Mouse (Mus musculus) gastrocnemius, postnatal 4 days (tissue): ENCODE data around the gene Dnttip1. TPM values are rescaled to one million over a fixed set of nuclear protein-coding genes. Genes with fewer than 3 reads are reported as not detected.
"Not testable (repeated sequence)": the region's sequence is repeated elsewhere in the genome, so short reads cannot be mapped to it uniquely, and the experiment has no call there.

Experiments used
- DNase-seq, 2 experiments: peaks; one replicate each; pipeline ENCODE4 v3.0.0; 2021 to 2022; ENCODE audit warnings: low spot score in 2 of 2, mixed read lengths in 2 of 2
- total RNA-seq, 2 experiments: library from RNA; stranded (reverse); gene quantifications; 2 replicates each; pipeline ENCODE4 v1.2.3; 2021

Dnttip1 gene
- total RNA-seq, 2 experiments from 2014 or later = 40.8 to 40.9 TPM

DNA sequence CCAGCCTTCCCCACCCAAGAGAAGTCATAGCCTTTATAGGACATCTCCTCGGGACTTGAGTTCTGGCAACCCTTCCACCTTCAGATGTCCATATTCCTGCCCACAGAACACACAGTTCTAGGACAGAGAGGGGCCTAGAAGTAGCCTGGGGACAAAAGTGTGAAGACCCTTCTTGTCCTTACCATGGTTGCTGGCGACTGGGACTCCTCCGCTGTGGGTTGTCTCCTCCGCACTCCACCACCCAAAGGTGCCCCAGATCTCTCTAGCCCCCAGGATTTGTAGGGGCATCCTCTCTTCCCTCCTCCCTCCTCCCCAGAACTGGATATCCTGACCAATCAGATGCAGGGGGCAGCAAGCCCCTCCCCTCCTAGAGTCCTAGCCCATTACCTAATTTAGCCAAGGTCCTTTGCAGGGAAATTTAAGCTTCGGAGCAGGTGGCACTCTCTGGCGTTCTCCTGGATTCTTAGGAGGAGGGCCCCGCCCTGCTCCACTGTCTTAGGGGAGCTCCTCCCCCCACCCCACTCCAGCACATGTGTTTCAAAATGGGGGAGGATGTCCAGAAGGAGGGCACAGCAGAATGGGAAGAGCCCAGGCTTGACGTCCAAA, 33.8 kb downstream of the Dnttip1 start, which contains the start of gene Tnnc2:
Tnnc2 (minus strand) TSS at position 487 of the 606 bp plus-strand sequence.
- DNase-seq = no peak

- DNase-seq = no peak
Measured at GRCm38 (mm10) chr2:164781876-164782275, 36.1 kb downstream of the Dnttip1 start.

DNA sequence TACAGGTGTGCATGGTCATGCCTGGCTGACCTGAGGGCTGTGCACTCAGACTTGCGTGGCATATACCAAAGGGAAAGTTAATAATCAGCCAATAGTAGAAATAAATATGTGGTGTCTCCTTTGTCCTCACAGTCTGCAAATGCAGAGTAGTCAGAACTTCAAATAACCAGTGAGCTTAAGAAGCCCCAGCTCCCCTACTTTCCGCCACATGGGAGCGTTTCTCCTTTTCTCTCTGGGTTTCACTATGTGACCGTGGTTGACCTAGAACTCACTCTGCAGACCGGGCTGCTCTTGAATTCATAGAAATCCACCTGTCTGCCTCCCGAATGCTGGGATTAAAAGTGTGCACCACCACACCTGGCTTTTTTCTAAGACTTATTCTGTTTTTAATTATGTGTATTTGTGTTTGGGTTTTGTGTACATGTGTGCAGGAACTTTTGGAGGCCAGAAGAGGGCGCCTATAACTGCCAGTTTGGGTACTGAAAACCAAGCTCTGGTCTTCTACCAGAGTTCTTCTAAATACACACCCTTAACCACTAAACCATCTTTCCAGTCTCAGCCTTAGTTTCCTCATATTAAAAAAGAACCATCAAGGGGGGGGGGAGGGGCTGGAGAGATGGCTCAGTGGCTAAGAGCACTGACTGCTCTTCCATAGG, 38.3 kb downstream of the Dnttip1 start:
- DNase-seq = no peak

- DNase-seq = no peak
Measured at GRCm38 (mm10) chr2:164784869-164785420, 39.2 kb downstream of the Dnttip1 start.

DNA sequence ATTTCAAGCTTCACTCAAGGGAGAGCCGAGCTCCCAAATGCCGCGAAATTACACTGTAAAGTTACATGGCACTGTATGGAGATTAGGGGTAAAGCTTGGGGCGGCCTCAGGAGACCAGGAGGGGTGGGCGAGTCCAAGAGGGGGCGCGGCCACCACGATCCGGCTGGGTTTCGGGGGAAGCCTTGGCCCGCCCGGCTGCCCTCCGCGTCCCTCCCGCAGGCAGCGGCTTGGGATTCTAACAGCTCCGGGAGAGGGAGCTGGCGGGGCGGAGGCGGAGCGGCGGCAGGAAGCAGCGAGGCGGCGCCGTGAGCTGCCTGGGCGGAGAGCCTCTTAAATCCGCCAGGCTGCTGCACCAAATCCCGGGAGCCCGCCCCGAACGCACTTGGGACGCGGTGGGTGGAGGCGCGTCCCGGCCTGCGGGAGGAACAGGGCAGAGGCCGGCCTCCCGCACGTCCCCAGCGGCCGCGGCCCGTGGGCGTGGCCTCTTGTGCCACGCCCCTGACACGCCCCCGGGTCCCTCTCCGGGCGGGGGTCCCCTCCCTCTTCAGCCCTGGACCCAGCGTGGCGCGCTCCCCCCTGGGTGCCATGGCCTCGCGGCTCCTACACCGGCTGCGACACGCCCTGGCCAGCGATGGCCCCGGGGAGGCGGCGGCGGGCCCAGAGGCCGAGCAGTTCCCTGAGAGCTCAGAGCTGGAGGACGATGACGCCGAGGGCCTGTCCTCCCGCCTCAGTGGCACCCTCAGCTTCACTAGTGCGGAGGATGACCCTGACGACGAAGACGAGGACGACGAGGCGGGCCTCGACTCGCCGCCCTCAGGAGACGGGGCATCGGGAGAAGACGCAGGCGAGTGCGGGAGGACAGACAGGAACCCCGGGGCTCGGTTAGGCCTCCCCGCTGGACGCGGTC, 40.0 kb downstream of the Dnttip1 start, which contains the start of gene Snx21:
Snx21 (plus strand) TSS at position 343 of the 907 bp plus-strand sequence.
- DNase-seq = peak; percentile 77 to 85

DNA sequence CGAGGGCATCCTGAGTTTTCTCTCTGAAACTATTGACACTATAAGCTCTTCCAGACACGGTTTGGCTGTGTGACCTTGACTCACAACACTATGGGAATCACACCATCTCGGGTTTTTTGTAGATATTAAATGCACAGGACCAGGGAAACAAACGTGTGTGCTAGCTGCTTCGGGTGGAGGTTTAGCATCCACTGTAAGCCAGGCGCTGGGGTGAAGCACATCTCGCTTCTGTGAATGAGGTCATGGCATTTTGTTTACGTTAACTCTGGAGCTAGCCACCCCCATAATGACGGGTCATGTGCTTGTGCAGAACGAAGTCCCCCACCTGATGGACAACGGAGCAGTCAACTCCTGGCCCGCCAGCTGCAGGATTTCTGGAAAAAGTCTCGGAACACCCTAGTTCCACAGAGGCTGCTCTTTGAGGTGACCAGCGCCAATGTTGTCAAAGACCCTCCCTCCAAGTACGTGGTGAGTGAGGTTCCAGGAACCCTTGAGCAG, 40.7 kb downstream of the Dnttip1 start:
- no peak for DNase-seq

GRCm38 (mm10) chr2:164787032-164787431, 41.2 kb downstream of the Dnttip1 start:
- DNase-seq = no peak

DNA sequence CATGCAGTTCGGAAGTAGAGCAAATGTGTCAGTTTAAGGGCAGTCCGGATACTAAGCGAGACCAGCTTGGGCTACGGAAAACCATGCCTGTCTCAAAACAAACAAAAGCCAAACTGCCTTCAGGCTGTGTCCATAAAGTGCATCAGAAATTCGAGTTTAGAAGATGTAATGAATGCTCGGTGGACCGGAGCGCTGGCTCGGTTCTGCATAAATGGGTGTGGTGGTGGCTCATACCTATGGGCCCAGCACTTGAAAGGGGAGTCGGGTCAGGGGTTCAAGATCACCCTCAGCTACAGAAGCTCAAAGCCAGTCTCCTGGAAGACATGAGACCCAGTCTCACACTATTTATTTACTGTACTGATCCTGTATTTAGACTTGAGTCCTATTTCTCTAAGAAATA, 42.0 kb downstream of the Dnttip1 start:
- DNase-seq = no peak

DNA sequence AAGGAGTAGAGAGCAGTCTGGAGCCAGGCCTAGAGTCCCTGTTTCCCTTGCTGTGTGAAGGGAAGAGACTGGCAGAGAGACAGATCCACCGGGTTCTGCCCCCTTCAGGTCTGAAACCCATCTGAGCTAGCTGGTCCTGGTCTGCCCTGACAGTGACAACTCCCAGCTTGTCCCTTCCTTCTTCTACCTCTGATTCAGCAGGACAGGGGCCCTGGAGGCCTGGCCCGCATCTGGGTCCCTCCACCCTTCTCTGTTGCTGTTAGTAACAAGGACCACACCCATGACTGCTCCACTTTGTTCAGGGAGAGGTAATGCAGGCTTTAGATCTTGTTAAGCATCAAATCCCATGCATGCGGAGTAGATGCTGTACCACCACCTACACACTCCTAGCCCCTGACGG, 42.6 kb downstream of the Dnttip1 start:
- DNase-seq = no peak

DNA sequence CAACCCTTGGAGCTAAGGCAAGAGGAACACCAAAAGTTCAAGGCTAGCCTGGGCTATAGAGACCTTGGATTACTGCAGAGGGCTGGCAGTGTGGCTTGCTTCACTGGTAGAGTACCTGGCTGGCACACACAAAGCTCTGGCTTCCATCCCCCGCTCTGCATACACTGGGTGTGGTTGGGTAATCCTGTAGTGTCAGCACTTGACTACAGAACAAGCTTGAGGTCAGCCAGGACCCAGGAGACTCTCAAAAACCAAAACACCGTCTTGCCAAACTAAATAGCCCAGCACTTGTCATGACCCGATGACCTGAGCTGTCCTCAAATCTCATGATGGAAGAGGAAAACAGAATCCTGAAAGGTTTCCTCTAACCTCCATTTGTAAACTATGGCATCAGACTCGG, 44.7 kb downstream of the Dnttip1 start:
- no peak for DNase-seq

GRCm38 (mm10) chr2:164791841-164792261, 46.1 kb downstream of the Dnttip1 start:
- no peak for DNase-seq

DNA sequence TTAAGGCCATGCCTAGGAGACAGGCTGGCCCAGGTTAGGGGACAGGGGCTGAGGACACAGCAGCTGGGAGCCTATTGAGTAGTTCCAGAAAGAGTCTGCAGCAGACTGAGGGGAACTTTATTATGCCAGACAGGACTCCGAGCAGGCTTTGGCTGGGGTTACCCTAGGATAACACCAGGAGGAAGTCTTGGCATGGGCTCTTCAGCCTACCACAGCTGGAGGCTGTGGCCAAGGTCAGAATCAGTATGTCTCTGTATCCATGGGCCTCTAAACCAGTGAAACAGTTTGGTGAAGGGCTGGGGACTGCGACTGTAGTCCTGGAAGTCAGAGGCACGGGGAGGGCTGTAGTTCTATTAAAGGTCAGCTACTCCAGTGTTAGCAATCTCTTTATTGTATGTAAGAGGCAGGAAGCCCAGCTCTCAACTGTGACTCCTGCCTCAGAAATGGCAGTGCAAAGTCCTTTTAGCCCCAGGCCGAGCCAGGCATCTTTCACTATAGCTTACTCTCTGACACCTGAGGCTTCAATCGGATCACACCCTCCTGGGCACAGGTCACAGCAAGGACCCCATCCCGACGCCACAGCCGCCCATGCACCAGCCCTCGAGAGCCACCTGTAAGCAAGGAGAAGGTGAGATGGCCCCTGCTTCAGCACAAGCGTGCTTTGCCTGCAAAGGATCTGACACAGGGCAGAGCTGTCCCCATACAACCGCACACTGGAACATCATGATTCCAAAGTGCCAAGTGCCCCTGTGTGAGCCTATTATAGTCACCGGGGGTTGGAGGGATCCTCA, 46.8 kb downstream of the Dnttip1 start:
- DNase-seq = no peak

GRCm38 (mm10) chr2:164793236-164793635, 47.5 kb downstream of the Dnttip1 start:
- no peak for DNase-seq

- no peak for DNase-seq
Measured at GRCm38 (mm10) chr2:164793772-164794171, 48.0 kb downstream of the Dnttip1 start.

DNA sequence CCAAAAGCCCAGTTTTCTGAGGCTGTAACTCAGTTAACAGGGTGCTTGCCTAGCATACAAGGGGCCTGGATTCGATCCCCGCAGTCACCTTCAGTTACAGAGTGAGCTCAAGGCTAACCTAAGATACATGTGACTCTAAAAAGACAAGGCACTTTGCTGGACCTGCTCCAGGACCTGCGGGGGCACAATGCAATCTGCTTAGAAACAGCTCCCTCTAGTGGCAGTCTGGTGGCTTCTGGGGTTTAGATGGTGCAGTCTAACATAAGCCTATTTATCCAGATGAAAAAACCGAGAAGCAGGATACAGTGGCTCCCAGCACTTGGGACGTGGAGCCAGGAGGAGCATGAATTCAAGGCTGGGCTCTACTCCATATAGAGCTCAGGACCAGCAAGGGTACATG, 48.5 kb downstream of the Dnttip1 start:
- DNase-seq = peak; percentile 63 to 85

- no peak for DNase-seq
Measured at GRCm38 (mm10) chr2:164795868-164796267, 50.1 kb downstream of the Dnttip1 start.

GRCm38 (mm10) chr2:164798554-164798953, 52.8 kb downstream of the Dnttip1 start:
- DNase-seq = not testable (repeated sequence)

DNA sequence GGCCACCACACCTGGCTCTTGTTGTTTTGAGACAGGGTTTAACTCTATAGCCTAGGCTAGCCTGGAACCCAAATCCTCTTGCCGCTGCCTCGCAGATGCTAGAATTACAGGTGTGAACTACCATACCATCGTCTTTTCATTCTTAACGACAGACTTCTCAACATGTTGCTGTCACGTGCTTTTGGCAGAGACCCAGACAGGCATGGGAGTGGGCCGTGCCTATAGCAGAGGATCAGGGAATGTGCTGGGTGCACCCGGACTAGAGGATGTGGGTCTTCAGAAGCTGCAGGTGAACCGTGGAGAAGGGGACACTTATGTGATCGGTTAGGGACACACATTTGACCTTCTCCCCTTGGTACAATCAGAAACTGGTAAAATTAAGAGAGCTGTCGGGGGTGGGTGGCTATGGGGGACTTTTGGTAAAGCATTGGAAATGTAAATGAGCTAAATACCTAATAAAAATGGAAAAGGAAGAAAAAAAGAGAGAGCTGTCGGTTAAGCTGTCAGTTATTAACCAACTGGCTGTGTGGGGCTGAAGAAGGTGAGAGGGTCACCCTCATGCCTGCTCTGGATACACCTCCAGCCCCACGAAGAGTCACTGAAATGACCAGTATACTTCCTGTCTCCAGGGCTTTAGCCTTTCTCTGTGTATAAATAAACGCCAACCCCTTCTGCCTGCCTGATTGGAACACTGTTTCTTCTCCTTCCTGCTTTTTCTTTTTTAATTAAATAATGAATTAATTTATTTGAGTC, 54.6 kb downstream of the Dnttip1 start:
- no peak for DNase-seq

- DNase-seq = no peak
Measured at GRCm38 (mm10) chr2:164803201-164803920, 57.6 kb downstream of the Dnttip1 start.
